Mouse (Mus musculus) erythroblast, embryonic 14.5 days (primary cell): ENCODE data around the gene March9.

ENCODE experiments used
- GATA1 ChIP-seq: IDR thresholded peaks from 2 replicates; pipeline ENCODE4 v1.6.1; 2012; ENCODE audit warnings: low read length, inconsistent platforms, mixed read lengths
- TAL1 ChIP-seq: IDR thresholded peaks from 3 replicates; pipeline ENCODE4 v1.6.1; 2012; ENCODE audit warnings: low read length, inconsistent platforms, mixed read lengths

- TF ChIP-seq TAL1, result no peak
- TF ChIP-seq GATA1, result no peak
Measured at GRCm38 (mm10) chr10:127080901-127081780, 21.2 kb upstream of the March9 start.
